Mouse (Mus musculus): ENCODE measurements around the gene Ly6g6e. TPM values are rescaled to one million over a fixed set of nuclear protein-coding genes. Genes with fewer than 3 reads are reported as not detected.
"Not testable (repeated sequence)": the region's sequence is repeated elsewhere in the genome, so short reads cannot be mapped to it uniquely, and the experiment has no call there.

The Ly6g6e gene
- polyA plus RNA-seq (2012; rRNA removed) = 19.1 and 23.4 TPM in 2 replicates

DNA sequence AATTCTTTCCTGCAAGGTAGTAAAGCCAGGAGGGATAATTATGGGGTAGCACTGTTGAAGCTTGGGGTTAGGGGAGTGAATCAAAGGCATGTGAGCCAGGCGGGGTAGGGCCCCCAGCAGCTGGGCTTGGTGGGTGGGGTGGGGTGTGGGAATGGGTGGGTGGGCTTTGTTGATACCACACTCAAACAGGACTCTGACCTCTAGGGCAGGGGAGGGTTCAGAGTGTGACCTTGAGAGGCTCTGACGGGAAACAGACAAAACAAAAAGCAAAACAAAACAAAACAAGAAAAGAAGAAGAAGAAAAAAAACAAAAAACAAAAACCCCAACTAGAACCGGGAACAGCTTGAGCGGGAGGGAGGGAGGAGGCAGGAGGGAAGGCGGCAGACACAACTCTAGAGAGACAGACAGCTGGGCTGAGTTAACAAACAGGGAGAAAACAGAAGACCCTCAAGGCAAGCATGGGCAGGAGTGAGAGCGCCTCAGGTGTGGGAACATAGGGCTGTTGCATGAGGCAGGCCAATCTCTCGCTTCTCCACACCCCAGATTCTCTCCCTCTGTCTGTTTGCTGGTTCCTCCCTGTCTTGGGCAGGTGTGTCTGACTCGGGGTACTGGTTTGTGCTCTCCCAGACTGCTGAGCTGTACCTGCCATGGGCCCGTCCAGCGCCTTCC, at the start of gene Ly6g6e:
Ly6g6e (plus strand) TSS at position 396 of the 670 bp plus-strand sequence.
- DNase-seq (ENCODE audit: low read depth) = no peak

DNA sequence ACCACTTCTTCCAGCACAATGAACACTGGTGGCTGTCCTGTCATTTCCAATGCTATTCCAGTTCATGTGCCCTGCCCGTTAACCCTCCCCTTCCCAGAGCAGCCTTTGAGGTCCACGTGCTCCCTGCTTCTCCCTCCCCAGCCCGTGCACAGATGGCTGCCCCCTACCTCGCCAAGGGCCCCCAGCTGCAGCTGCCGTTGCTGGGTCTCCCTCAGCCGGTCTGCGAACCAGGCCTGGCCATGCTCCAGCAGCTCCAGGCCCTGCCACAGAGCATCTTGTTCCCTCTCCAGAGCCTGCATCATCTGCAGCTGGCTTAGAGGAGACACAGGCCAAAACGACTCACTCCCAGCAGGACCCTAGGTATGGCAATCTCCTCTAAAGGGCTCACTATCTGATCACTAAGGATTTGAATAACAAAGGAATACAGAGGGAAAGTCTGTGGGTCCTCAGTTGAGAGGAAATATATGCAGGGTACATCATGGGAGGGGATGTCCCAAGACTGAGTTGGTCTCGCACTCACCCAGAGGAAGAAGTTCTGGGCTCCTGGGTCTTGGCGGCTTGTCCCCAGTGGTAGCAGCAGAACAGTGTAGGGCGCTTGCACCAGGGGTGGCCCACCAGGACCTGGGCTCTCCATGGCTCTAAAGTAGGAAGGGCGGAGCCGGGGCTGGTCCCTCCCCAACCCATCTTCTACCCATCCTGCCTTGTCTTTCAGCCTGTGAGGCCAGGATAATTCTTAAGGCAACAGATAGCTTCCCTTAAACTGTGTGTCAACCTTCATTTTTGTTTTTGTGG, 49.2 kb upstream of the Ly6g6e start, which contains the start of gene Sapcd1:
Sapcd1 (minus strand) TSS at position 740 of the 792 bp plus-strand sequence.
- no peak for DNase-seq (ENCODE audit: low read depth)

DNA sequence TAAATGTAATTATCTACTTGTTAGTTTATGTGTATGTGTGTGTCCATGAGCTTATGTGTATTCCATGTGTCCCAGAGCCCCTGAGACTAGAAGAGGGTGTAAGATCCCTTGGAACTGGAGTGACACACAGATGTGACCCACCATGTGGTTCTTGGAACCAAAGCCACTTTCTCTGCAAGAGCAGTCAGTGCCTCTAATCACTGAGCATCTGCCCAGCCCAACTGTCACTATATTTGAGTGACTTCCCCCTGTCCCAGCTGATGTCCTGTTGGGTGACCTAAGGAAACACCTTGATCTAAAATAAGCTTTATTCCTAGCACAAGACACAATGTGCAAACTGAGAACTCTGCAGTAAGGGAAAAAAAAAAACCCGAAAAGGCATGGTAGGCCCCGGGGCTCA, 48.4 kb upstream of the Ly6g6e start:
- no peak for DNase-seq (ENCODE audit: low read depth)

GRCm38 (mm10) chr17:35029691-35030532, 46.8 kb upstream of the Ly6g6e start:
- DNase-seq (ENCODE audit: low read depth) = no peak

- no peak for DNase-seq (ENCODE audit: low read depth)
Measured at GRCm38 (mm10) chr17:35031272-35031671, 45.4 kb upstream of the Ly6g6e start.

DNA sequence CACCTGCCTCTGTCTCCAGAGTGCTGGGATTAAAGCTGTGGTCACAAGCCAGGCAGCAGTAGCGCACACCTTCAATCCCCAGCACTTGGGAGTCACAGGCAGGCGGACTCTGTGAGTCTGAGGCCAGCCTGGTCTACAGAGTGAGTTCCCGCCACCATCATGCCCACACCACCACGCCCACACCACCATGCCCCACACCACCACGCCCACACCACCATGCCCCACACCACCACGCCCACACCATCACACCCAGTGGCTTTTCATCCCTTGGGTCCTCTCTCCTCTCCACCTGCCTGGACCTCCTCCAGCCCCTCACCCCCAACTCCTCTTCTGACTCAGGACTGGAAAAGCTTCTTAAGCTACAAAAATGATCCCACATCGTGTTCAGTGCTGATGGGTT, 44.8 kb upstream of the Ly6g6e start:
- no peak for DNase-seq (ENCODE audit: low read depth)

GRCm38 (mm10) chr17:35032323-35032870, 44.3 kb upstream of the Ly6g6e start:
- no peak for DNase-seq (ENCODE audit: low read depth)

DNA sequence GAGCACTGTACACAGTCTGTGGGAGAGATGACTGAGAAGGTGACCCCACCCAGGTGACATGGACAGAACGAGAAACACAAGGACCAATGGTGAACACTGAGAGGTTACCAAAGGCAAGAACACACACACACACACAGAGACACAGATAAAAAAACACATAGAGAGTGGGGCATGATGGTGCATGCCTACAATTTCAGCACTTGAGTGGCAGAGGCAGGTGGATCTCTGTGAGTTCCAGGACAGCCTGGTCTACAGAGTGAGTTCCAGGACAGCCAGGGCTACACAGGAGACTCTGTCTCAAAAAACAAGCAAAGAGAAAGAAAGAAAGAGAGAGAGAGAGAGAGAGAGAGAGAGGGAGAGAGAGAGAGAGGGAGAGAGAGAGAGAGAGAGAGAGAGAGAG, 43.0 kb upstream of the Ly6g6e start:
- DNase-seq (ENCODE audit: low read depth) = not testable (repeated sequence)

DNA sequence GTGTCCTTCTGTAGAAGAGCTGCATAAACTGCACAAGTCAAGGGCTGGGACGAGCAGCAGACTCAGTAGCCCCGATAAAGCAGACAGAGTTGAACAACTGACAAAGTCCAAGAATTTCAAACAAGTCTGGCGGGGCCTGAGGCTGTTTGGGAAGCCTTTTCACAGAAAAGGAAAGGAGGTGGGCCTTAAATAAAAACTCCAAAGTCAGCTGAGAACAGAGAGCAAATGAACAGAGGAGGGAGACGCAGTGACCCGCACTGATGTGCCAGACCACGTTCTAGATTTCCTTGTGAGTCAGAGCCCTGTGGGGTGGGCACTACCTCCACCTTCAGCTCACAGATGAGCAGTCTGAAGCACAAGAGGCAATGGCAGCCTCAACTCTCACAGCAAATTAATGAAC, 41.8 kb upstream of the Ly6g6e start:
- no peak for DNase-seq (ENCODE audit: low read depth)

DNA sequence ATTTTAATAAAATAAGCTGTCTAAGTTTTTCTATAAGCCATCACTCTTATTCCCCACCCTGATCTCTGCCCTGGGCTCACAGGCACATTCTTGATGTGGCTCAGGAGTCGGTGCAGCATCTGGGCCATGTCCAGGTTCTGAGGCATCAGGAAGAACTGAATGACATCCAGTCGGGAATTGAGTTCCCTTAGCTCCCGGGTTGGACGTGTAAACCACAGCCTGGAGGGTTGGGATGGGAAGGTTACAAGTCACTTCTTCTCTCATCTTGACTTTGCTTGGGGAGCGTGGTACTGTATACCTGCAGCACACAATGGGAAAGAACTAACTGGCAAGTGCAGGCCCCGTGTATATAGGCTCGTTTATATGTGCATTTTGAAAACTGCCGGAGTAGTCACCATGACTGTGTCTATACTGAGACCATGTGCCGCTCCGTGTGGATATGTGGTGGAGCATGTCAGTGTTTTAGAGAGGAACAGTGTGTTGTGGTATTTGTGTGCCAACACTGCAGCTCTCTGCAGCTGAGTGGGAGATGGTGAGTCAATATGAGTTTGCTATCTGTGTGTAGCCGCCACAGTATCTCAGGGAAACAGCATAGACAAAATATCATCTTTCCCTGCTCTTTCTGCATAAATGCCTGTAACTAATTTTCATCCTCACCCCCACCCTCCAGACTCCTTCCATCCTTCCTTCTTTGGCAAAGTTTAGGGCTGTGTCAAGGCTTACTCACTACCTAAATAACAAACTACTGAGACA, 37.4 kb upstream of the Ly6g6e start:
- DNase-seq (ENCODE audit: low read depth) = no peak

DNA sequence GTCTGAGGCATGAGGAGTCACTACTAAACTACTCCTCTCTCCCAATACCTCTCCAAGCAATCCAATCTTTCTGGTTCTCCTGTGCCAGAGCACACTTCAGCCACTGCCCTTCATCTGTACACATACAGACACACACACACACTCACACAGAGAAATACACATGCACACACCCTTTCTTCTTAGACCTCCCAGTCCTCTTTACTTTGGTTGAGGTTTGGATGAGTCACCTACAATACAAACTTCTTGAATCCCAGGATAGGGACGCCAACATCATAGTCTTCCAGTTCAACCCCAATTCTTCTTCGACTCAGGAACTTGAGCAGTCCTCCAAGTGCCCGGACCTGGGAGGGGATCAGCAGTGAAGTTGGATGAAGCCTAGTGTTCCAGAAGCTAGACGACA, 32.9 kb upstream of the Ly6g6e start:
- DNase-seq (ENCODE audit: low read depth) = no peak

- DNase-seq (ENCODE audit: low read depth) = no peak
Measured at GRCm38 (mm10) chr17:35044904-35045806, 31.5 kb upstream of the Ly6g6e start.

DNA sequence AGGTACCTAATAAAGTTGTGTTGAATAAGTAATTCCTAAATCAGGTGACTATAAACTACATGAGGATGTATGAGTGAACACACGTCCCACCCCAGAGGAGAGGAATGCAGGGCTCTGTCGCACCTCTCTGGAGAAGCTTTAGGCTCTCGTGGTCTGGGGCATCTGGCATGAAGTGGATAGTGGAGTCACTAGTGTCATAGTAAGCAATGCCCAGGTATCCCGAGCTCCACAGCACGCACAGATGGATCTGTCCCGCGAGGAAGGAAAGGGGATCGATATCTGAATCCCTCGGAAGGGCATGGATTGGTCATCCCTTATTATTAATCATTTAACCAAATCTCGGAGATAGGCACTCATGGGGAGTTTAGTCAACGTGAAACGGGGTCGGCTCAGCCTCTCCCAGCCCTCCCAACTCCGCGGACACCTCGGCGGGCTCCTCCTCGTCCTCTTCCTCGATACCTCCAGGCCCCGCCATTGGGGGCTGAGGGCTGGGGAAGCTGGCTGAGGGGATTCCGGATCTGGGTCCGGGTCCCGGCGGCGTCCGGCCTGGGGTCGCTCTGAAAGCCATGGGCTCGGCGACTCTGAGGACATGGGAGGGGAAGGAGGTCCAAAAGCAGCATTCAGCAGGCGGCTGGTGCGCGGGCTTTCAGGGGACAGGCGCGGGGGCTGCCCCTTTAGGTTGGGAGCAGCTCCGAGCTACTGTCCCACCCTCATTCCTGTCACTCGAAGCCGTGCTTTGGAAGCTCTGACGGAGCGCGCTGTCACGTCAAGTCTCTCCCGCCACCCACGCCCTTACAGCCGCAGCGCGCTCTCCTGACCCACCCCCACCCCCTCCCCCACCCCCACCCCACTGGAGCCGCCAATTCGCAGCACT, 30.7 kb upstream of the Ly6g6e start:
- no peak for DNase-seq (ENCODE audit: low read depth)

DNA sequence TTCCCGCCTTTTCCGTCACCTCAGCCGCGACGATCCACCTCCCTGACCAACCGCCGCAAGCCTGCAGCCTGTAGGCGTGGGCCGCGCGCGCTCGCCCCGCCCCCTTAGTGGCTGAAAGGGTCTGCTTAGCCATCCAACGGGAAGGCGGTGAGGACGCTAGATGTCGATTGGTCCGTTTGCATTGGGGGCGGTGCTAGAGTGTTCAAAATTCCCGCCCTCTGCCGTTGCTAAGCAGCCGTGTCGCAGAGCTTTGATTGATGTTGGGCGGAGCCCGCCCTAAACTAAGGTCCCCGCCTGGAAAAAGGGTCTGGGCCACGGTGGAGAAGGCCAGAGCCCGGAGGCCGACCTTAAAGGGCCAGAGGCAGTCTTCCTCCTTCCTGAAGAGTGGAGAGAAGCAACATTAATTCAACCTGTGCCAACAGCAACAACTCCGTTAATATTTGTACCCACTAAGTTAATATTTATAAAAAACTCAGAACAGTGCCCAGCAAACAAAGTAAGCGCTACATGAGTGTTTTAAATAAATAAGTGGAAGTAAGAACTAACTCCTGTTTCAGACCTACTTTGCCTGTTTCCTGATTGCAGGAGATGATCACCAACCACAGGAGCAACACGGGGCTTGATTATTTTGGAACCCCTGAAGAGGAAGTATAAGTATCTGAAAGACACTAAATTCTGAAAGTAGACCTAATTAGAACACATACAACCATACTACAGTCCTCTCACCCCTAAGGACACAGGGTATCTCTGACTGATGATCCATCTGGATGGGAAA, 29.8 kb upstream of the Ly6g6e start, which contains the start of gene Msh5:
Msh5 (minus strand) TSS at position 65 of the 775 bp plus-strand sequence.
- DNase-seq (ENCODE audit: low read depth) = no peak

- DNase-seq (ENCODE audit: low read depth) = no peak
Measured at GRCm38 (mm10) chr17:35047688-35048087, 29.0 kb upstream of the Ly6g6e start.

GRCm38 (mm10) chr17:35048149-35048931, 28.4 kb upstream of the Ly6g6e start:
- no peak for DNase-seq (ENCODE audit: low read depth)

DNA sequence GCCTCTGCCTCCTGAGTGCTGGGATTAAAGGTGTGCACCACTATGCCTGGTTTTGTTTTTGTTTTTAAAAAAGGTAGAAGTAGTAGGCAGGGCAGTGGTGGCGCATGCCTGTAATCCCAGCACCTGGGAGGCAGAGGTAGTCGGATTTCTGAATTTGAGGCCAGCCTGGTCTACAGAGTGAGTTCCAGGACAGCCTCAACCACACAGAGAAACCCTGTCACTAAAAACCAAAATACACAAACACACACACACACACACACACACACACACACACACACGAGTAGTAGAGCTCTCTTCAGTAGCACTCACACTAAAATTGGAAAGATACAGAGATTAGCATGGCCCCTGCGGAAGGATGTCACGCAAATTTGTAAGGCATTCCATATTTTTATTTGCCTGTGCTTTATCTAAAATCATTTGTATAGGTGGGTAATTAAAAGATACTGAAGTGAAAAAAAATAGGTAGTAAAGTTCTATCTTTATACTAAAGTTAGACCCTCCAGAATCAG, 27.7 kb upstream of the Ly6g6e start:
- no peak for DNase-seq (ENCODE audit: low read depth)
